Mouse (Mus musculus) heart, adult 18-20 months (tissue): Measurements from ENCODE around the gene Evi2b. TPM values are rescaled to one million over a fixed set of nuclear protein-coding genes. Genes with fewer than 3 reads are reported as not detected.
A peak's percentile ranks its signal among the peaks of the same experiment; 100 is the strongest.

Experiments used
- DNase-seq, 2 experiments: peaks; one replicate each; pipeline ENCODE4 v3.0.0; 2021 to 2022; ENCODE audit warnings: mixed read lengths in 1 of 2
- long read RNA-seq, 2 experiments: library from polyadenylated mRNA; stranded (forward); transcript quantifications; one replicate each; pipeline ENCODE4 v2.0.0; 2021
- total RNA-seq, 2 experiments: library from RNA; stranded (reverse); gene quantifications; 2 replicates each; pipeline ENCODE4 v1.2.3; 2021

Evi2b gene
- 1 to 10 TPM in 1 of 2 experiments, under 1 TPM in 1; 0.30 to 2.2 TPM for total RNA-seq
- long read RNA-seq, experiment 1 = 0 reads
- long read RNA-seq, experiment 2, partial matches to known transcripts = 0 of 2 reads
- long read RNA-seq, experiment 2, other reads (novel, unspliced or antisense) = 0 of 2 reads

- DNase-seq = no peak
Measured at GRCm38 (mm10) chr11:79523560-79524309, at the start of gene Evi2b. Evi2b (minus strand) TSS chr11:79523762.

GRCm38 (mm10) chr11:79570319-79570718 is 46.8 kb upstream of the Evi2b start:
- DNase-seq = no peak

GRCm38 (mm10) chr11:79568197-79568911 is 44.8 kb upstream of the Evi2b start:
- no peak for DNase-seq

- DNase-seq = no peak
Measured at GRCm38 (mm10) chr11:79566947-79567346, 43.4 kb upstream of the Evi2b start.

GRCm38 (mm10) chr11:79563493-79563892 is 39.9 kb upstream of the Evi2b start:
- DNase-seq = no peak

GRCm38 (mm10) chr11:79560536-79560935 is 37.0 kb upstream of the Evi2b start:
- no peak for DNase-seq

- no peak for DNase-seq
Measured at GRCm38 (mm10) chr11:79552622-79553021, 29.1 kb upstream of the Evi2b start.

- no peak for DNase-seq
Measured at GRCm38 (mm10) chr11:79536293-79536692, 12.7 kb upstream of the Evi2b start.

GRCm38 (mm10) chr11:79535554-79535953 is 12.0 kb upstream of the Evi2b start:
- no peak for DNase-seq

- peak; percentile 68 to 71 for DNase-seq
Measured at GRCm38 (mm10) chr11:79533950-79534690, 10.6 kb upstream of the Evi2b start.

GRCm38 (mm10) chr11:79533311-79533710 is 9.7 kb upstream of the Evi2b start:
- DNase-seq = no peak

- DNase-seq = no peak
Measured at GRCm38 (mm10) chr11:79531485-79531884, 7.9 kb upstream of the Evi2b start.

GRCm38 (mm10) chr11:79530774-79531173 is 7.2 kb upstream of the Evi2b start:
- peak; percentile 20 to 24 for DNase-seq

- peak; percentile 53 to 74 for DNase-seq
Measured at GRCm38 (mm10) chr11:79530333-79530761, 6.8 kb upstream of the Evi2b start, which contains the start of the genes Evi2 and Evi2a. Evi2 (minus strand) TSS chr11:79530589. Evi2a (minus strand) TSS chr11:79530609.

- no peak for DNase-seq
Measured at GRCm38 (mm10) chr11:79529736-79530135, 6.2 kb upstream of the Evi2b start.

GRCm38 (mm10) chr11:79529226-79529625 is 5.7 kb upstream of the Evi2b start:
- DNase-seq = no peak

GRCm38 (mm10) chr11:79528601-79529000 is 5.0 kb upstream of the Evi2b start:
- DNase-seq = peak in 1 of 2 experiments; percentile 17

GRCm38 (mm10) chr11:79527739-79528384 is 4.3 kb upstream of the Evi2b start:
- DNase-seq = peak in 1 of 2 experiments; percentile 56

GRCm38 (mm10) chr11:79527015-79527738 is 3.6 kb upstream of the Evi2b start:
- DNase-seq = peak; percentile 62 to 67

- no peak for DNase-seq
Measured at GRCm38 (mm10) chr11:79526549-79526948, 3.0 kb upstream of the Evi2b start.

GRCm38 (mm10) chr11:79524310-79524575 is 681 bp upstream of the Evi2b start:
- no peak for DNase-seq
